Mouse (Mus musculus) kidney, embryonic 14.5 days (tissue): Measurements from ENCODE around the gene Aff1. TPM values are rescaled to one million over a fixed set of nuclear protein-coding genes. Genes with fewer than 3 reads are reported as not detected.

Experiments
- ATAC-seq: fragments of 200-750 bp; cut with Nextera tagmentation; 2 replicates; pipeline ENCODE4 v1.8.0; 2017; ENCODE audit warnings: moderate number of reproducible peaks, mild to moderate bottlenecking, moderate TSS enrichment, moderate library complexity; ENCODE audit not compliant: low FRiP score, low TSS enrichment
- H3K27ac ChIP-seq: fragments of 300-500 bp; sonication (generic); 2 replicates; pipeline ENCODE4 v1.5.1; 2014; ENCODE audit warnings: low read depth, mild to moderate bottlenecking, low read length, moderate library complexity, mixed read lengths
- H3K27me3 ChIP-seq: fragments of 300-500 bp; sonication (generic); 2 replicates; pipeline ENCODE4 v1.6.1; 2014; ENCODE audit warnings: mild to moderate bottlenecking, low read length; ENCODE audit not compliant: control insufficient read depth, insufficient read depth
- H3K36me3 ChIP-seq: fragments of 300-500 bp; sonication (generic); 2 replicates; pipeline ENCODE4 v1.6.1; 2014; ENCODE audit warnings: low read length, mixed read lengths; ENCODE audit not compliant: control insufficient read depth, insufficient read depth
- H3K4me1 ChIP-seq: fragments of 300-500 bp; sonication (generic); 2 replicates; pipeline ENCODE4 v1.6.1; 2014; ENCODE audit warnings: low read length, mixed read lengths; ENCODE audit not compliant: control insufficient read depth, insufficient read depth
- H3K4me2 ChIP-seq: fragments of 300-500 bp; sonication (generic); replicated peaks from 2 replicates; pipeline ENCODE4 v1.6.1; 2014; ENCODE audit warnings: low read depth, mild to moderate bottlenecking, low read length
- H3K4me3 ChIP-seq: fragments of 300-500 bp; sonication (generic); 2 replicates; pipeline ENCODE4 v1.5.1; 2014; ENCODE audit warnings: mild to moderate bottlenecking, low read length
- H3K9ac ChIP-seq: fragments of 300-500 bp; sonication (generic); 2 replicates; pipeline ENCODE4 v1.6.1; 2014; ENCODE audit warnings: low read depth, mild to moderate bottlenecking, low read length, moderate library complexity
- H3K9me3 ChIP-seq: fragments of 300-500 bp; sonication (generic); 2 replicates; pipeline ENCODE4 v1.6.1; 2016; ENCODE audit warnings: low read length; ENCODE audit not compliant: control insufficient read depth
- WGBS: fragments of 180-500 bp; shearing (Covaris S2); extraction: QIAGEN DNeasy Blood & Tissue Kit; methylation state at CpG from one replicate; pipeline ENCODE4 v1.1.7; 2014; 5-methylcytosine and 5-hydroxymethylcytosine counted together
- polyA plus RNA-seq: library from polyadenylated mRNA; unstranded; fragments of >200 nt; fragmentation: Nextera tagmentation; extraction: Ambion mirVana; gene quantifications from 2 replicates; pipeline ENCODE4 v1.2.1, GENCODE M21; 2014

The Aff1 gene
- polyA plus RNA-seq, 1 experiment from 2014 or later, result 14.4 TPM

- no peaks in the 10 kb centered on the region for H3K27me3 ChIP-seq
- H3K4me3 ChIP-seq, result no peak overlapping the region
- peak; percentile 14; the same call in 1 of the 2 replicates for ATAC-seq
- H3K4me1 ChIP-seq, result no peaks in the 10 kb centered on the region; the same call in 1 of the 2 replicates
- no peaks in the 10 kb centered on the region for H3K9me3 ChIP-seq
- 36% methylated on average over 2 of the region's 2 CpGs for WGBS
- peaks cover 3% of the 10 kb centered on the region; the same call in 1 of the 2 replicates for H3K36me3 ChIP-seq
- no peak overlapping the region for H3K9ac ChIP-seq
- no peak overlapping the region for H3K4me2 ChIP-seq
- H3K27ac ChIP-seq, result no peak overlapping the region
Measured at GRCm38 (mm10) chr5:103788976-103789375, 96.8 kb downstream of the Aff1 start.

- H3K27me3 ChIP-seq, result no peaks in the 10 kb centered on the region
- H3K9me3 ChIP-seq, result no peaks in the 10 kb centered on the region
- H3K4me3 ChIP-seq, result no peak overlapping the region
- WGBS, result 87% methylated on average over 9 of the region's 9 CpGs
- no peaks in the 10 kb centered on the region; the same call in 1 of the 2 replicates for H3K36me3 ChIP-seq
- no peaks in the 10 kb centered on the region; the same call in 1 of the 2 replicates for H3K4me1 ChIP-seq
- ATAC-seq, result no peak
- H3K4me2 ChIP-seq, result no peak overlapping the region
- no peak overlapping the region for H3K27ac ChIP-seq
- no peak overlapping the region for H3K9ac ChIP-seq
Measured at GRCm38 (mm10) chr5:103789619-103790116, 97.5 kb downstream of the Aff1 start.

GRCm38 (mm10) chr5:103791741-103792140 is 99.6 kb downstream of the Aff1 start:
- WGBS, result 84% methylated on average over 7 of the region's 7 CpGs
- no peak overlapping the region for H3K4me3 ChIP-seq
- no peaks in the 10 kb centered on the region for H3K27me3 ChIP-seq

GRCm38 (mm10) chr5:103795121-103795520 is 102.9 kb downstream of the Aff1 start:
- Histone ChIP-seq H3K4me2 (no peak overlapping the region), H3K9me3 (no peaks in the 10 kb centered on the region), H3K4me3 (no peak overlapping the region), H3K27me3 (no peaks in the 10 kb centered on the region), H3K36me3 (no peaks in the 10 kb centered on the region), H3K27ac (no peak overlapping the region), H3K9ac (no peak overlapping the region), H3K4me1 (no peaks in the 10 kb centered on the region)
- 96% methylated on average over 5 of the region's 5 CpGs for WGBS
- no peak for ATAC-seq

More at GRCm38 (mm10) chr5:103791741-103792140, 99.6 kb downstream of the Aff1 start:
- no peak for ATAC-seq
- Histone ChIP-seq H3K36me3 (no peaks in the 10 kb centered on the region), H3K27ac (no peak overlapping the region), H3K4me2 (no peak overlapping the region), H3K9ac (no peak overlapping the region), H3K9me3 (no peaks in the 10 kb centered on the region), H3K4me1 (no peaks in the 10 kb centered on the region; the same call in 1 of the 2 replicates)

- H3K27ac ChIP-seq, result no peak overlapping the region
- H3K9ac ChIP-seq, result no peak overlapping the region
- no peak overlapping the region for H3K4me3 ChIP-seq
- no peaks in the 10 kb centered on the region for H3K27me3 ChIP-seq
- WGBS, result 73% methylated on average over 3 of the region's 3 CpGs
- H3K4me1 ChIP-seq, result no peaks in the 10 kb centered on the region
- no peaks in the 10 kb centered on the region for H3K9me3 ChIP-seq
- ATAC-seq, result no peak
- H3K4me2 ChIP-seq, result no peak overlapping the region
- no peaks in the 10 kb centered on the region for H3K36me3 ChIP-seq
Measured at GRCm38 (mm10) chr5:103796035-103796434, 103.9 kb downstream of the Aff1 start.

- no peaks in the 10 kb centered on the region for H3K4me1 ChIP-seq
- H3K9ac ChIP-seq, result no peak overlapping the region
- no peak for ATAC-seq
- H3K36me3 ChIP-seq, result no peaks in the 10 kb centered on the region
- WGBS, result 81% methylated on average over 10 of the region's 10 CpGs
- H3K27me3 ChIP-seq, result no peaks in the 10 kb centered on the region
- H3K9me3 ChIP-seq, result no peaks in the 10 kb centered on the region
- no peak overlapping the region for H3K4me3 ChIP-seq
- no peak overlapping the region for H3K27ac ChIP-seq
- H3K4me2 ChIP-seq, result no peak overlapping the region
Measured at GRCm38 (mm10) chr5:103797774-103798173, 105.6 kb downstream of the Aff1 start.

GRCm38 (mm10) chr5:103799438-103799837 is 107.3 kb downstream of the Aff1 start:
- H3K27me3 ChIP-seq, result no peaks in the 10 kb centered on the region
- H3K36me3 ChIP-seq, result no peaks in the 10 kb centered on the region
- H3K9ac ChIP-seq, result no peak overlapping the region
- no peak overlapping the region for H3K4me3 ChIP-seq
- no peaks in the 10 kb centered on the region for H3K9me3 ChIP-seq
- H3K4me1 ChIP-seq, result no peaks in the 10 kb centered on the region
- ATAC-seq, result no peak
- H3K27ac ChIP-seq, result no peak overlapping the region
- WGBS, result 52% methylated on average over 3 of the region's 3 CpGs
- no peak overlapping the region for H3K4me2 ChIP-seq

GRCm38 (mm10) chr5:103800009-103800408 is 107.8 kb downstream of the Aff1 start:
- H3K4me3 ChIP-seq, result no peak overlapping the region
- H3K9me3 ChIP-seq, result no peaks in the 10 kb centered on the region
- H3K27ac ChIP-seq, result no peak overlapping the region
- no peak for ATAC-seq
- H3K36me3 ChIP-seq, result no peaks in the 10 kb centered on the region
- H3K4me1 ChIP-seq, result no peaks in the 10 kb centered on the region
- no peak overlapping the region for H3K9ac ChIP-seq
- no peaks in the 10 kb centered on the region for H3K27me3 ChIP-seq
- 79% methylated on average over 5 of the region's 5 CpGs for WGBS
- no peak overlapping the region for H3K4me2 ChIP-seq

- ATAC-seq, result no peak
- Histone ChIP-seq H3K27me3 (no peaks in the 10 kb centered on the region), H3K9me3 (no peaks in the 10 kb centered on the region), H3K4me3 (no peak overlapping the region), H3K27ac (no peak overlapping the region), H3K4me2 (no peak overlapping the region), H3K36me3 (no peaks in the 10 kb centered on the region), H3K9ac (no peak overlapping the region), H3K4me1 (peaks cover 5% of the 10 kb centered on the region; the same call in 1 of the 2 replicates)
- WGBS, result 73% methylated on average over 5 of the region's 5 CpGs
Measured at GRCm38 (mm10) chr5:103803386-103803785, 111.2 kb downstream of the Aff1 start.
